Mouse (Mus musculus) testis, adult 2 months (tissue): ENCODE measurements at regions not wholly inside any gene's neighbourhood (a gene's known extent, or its start where the extent isn't known, plus 50 kb on each side); places are given as distances from the start of the nearest gene placed in this dataset.

ENCODE experiments used
- CTCF ChIP-seq: fragments of 200-500 bp; IDR thresholded peaks from 2 replicates; pipeline ENCODE4 v1.5.1; 2012; ENCODE audit warnings: low read depth, mild to moderate bottlenecking, inconsistent platforms, low read length, moderate library complexity; ENCODE audit not compliant: control insufficient read depth, insufficient read depth, insufficient replicate concordance
- POLR2A ChIP-seq: fragments of 200-500 bp; IDR thresholded peaks from 2 replicates; pipeline ENCODE4 v1.6.1; 2012; ENCODE audit warnings: low read depth, mild to moderate bottlenecking, inconsistent platforms, low read length, moderate library complexity; ENCODE audit not compliant: control insufficient read depth

GRCm38 (mm10) chr10:98694690-98695370 is 219.4 kb upstream of the Atp2b1 start:
- TF ChIP-seq CTCF (no peak), POLR2A (no peak)
